Mouse (Mus musculus) olfactory bulb, adult 2 months (tissue): ENCODE data around the gene Stat2. TPM values are rescaled to one million over a fixed set of nuclear protein-coding genes. Genes with fewer than 3 reads are reported as not detected.

Experiments used
- H3K27ac ChIP-seq: fragments of 200-500 bp; 2 replicates; pipeline ENCODE4 v1.5.1; 2012; ENCODE audit warnings: low read depth, low read length; ENCODE audit not compliant: insufficient read depth
- H3K4me1 ChIP-seq: fragments of 200-500 bp; 2 replicates; pipeline ENCODE4 v1.6.1; 2012; ENCODE audit warnings: low read length; ENCODE audit not compliant: control insufficient read depth, insufficient read depth
- H3K4me3 ChIP-seq: fragments of 200-500 bp; 2 replicates; pipeline ENCODE4 v1.5.1; 2012; ENCODE audit warnings: mild to moderate bottlenecking, low read depth, low read length, moderate library complexity; ENCODE audit not compliant: insufficient read depth
- CTCF ChIP-seq: fragments of 200-500 bp; IDR thresholded peaks from 2 replicates; pipeline ENCODE4 v1.5.1; 2012; ENCODE audit warnings: low read depth, mild to moderate bottlenecking, low read length, moderate library complexity; ENCODE audit not compliant: insufficient read depth
- POLR2A ChIP-seq: fragments of 200-500 bp; IDR thresholded peaks from 2 replicates; pipeline ENCODE4 v1.6.1; 2012; ENCODE audit warnings: mild to moderate bottlenecking, low read depth, low read length, moderate library complexity; ENCODE audit not compliant: insufficient read depth
- WGBS: fragments of 180-500 bp; shearing (Covaris S2); methylation state at CpG from one replicate; pipeline ENCODE4 v1.1.7; 2018; 5-methylcytosine and 5-hydroxymethylcytosine counted together
- polyA plus RNA-seq: library from polyadenylated mRNA; stranded (reverse); fragments of >200 nt; gene quantifications from 2 replicates; pipeline ENCODE4 v1.2.4, GENCODE M21; 2012; ENCODE audit warnings: low replicate concordance; ENCODE audit not compliant: missing spikeins, insufficient read depth, insufficient read length

Stat2 gene
- polyA plus RNA-seq, 1 experiment, result not detected

DNA sequence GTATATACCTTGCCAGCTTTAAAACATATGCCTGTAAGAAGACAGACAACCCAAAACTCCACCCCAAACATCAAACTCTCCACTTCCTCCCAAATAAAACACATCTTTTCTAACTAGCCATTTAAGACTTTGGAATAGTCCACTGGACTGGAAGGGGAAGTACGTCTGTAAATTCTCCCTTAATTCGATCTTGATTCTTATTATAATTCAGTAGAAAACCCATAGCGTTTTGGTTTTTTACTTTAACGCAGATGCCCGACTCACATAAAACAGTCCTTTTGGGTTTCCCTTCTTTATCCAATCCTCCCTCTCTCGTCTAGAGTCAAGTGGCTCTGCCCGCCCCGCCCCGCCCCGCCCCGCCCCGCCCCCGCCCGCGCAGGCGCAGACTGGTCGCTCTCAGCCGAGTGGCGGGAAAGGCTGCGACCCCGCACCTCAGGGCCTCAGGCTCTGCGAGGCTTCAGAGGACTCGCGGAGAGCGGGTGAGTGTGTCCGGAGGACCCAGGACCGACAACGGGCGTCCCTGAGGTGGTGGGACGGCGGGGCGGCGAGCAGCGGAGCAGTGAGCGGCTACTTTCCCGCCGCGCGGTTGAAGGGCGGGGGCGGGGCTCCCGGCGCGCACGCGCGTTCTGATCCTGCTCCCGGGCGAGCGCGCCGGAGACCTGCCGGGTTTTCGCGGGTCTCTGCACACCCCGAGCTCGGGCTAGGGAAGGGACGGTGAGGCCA, 38.5 kb upstream of the Stat2 start, which contains the start of gene Timeless:
TSS of gene Timeless (plus strand) at position 369 of the 723 bp plus-strand sequence.
- TF ChIP-seq CTCF, result no peak
- peak; percentile 93 for TF ChIP-seq POLR2A
- Histone ChIP-seq H3K4me1 (no peaks in the 10 kb centered on the region; the same call in 1 of the 2 replicates), H3K4me3 (peak within 1 kb of the TSS; percentile 99), H3K27ac (peak within 1 kb of the TSS; percentile 97)
- under 1% methylated on average over 57 of the region's 58 CpGs for WGBS

- WGBS, result under 1% methylated on average over 14 of the region's 14 CpGs
- Histone ChIP-seq H3K4me3 (peak overlapping the region; percentile 99), H3K4me1 (no peaks in the 10 kb centered on the region; the same call in 1 of the 2 replicates), H3K27ac (peak overlapping the region; percentile 97)
- TF ChIP-seq POLR2A (no peak), CTCF (peak; percentile 15; the same call in 1 of the 2 replicates)
Measured at GRCm38 (mm10) chr10:128232420-128232985, 37.9 kb upstream of the Stat2 start.

GRCm38 (mm10) chr10:128236321-128236720, 34.0 kb upstream of the Stat2 start:
- TF ChIP-seq CTCF (no peak), POLR2A (no peak)
- no peak overlapping the region for H3K4me3 ChIP-seq
- peaks cover 8% of the 10 kb centered on the region; the same call in 1 of the 2 replicates for H3K4me1 ChIP-seq
- H3K27ac ChIP-seq, result no peak overlapping the region
- 33% methylated on average over 4 of the region's 4 CpGs for WGBS

DNA sequence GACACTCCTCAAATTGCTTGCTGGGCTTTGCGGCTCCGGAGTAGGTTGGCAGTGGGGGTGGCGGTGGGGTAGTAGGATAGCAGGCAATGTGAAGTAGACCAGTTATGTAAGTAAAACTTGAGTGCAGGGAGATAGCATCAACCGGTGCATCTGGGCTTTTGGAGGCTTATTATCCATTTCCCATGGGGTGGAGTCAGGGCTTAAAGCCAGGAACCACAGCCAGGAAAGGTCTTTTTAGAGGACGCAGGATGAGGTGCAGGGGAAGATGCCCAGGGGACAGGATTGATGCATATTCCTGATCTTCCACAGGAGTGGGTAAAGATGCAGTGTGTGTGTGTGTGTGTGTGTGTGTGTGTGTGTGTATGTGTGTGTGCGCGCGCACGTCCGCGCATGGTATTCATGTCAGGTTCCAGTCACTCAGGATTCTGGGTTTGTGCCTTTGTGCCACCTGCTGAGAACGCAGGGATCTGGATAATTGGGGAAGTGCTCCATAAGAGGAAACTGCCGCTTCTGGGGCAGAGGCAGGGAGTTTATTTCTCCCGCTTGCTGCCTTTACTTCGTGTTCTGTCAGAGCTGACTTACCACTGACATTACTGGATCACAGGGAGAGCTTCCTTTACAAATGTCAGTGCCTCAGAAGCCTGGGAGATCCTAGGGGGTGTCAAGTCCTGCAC, 32.4 kb upstream of the Stat2 start:
- WGBS, result 27% methylated on average over 15 of the region's 15 CpGs
- Histone ChIP-seq H3K4me3 (no peak overlapping the region), H3K4me1 (peaks cover 8% of the 10 kb centered on the region; the same call in 1 of the 2 replicates), H3K27ac (no peak overlapping the region)
- TF ChIP-seq CTCF, result no peak
- TF ChIP-seq POLR2A, result no peak

GRCm38 (mm10) chr10:128239140-128239539, 31.2 kb upstream of the Stat2 start:
- 99% methylated on average over 4 of the region's 4 CpGs for WGBS
- Histone ChIP-seq H3K27ac (no peak overlapping the region), H3K4me1 (peaks cover 8% of the 10 kb centered on the region; the same call in 1 of the 2 replicates), H3K4me3 (no peak overlapping the region)
- TF ChIP-seq POLR2A (no peak), CTCF (no peak)

DNA sequence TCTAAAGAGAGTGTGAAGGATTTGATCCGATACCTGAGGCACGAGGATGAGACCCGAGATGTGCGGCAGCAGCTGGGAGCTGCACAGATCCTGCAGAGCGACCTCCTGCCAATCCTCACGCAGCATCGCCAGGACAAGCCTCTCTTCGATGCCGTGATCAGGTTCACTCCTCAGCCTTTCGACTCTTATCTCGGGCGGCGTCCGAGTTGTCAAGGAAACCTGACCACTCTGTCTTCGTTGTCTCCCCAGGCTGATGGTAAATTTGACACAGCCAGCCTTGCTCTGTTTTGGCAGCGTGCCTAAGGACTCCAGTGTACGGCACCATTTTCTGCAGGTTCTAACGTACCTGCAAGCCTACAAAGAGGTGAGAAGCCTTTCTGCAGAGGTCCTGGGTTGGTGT, 30.2 kb upstream of the Stat2 start:
- 93% methylated on average over 18 of the region's 18 CpGs for WGBS
- peaks cover 8% of the 10 kb centered on the region; the same call in 1 of the 2 replicates for H3K4me1 ChIP-seq
- TF ChIP-seq CTCF (no peak), POLR2A (no peak)
- H3K27ac ChIP-seq, result no peak overlapping the region
- H3K4me3 ChIP-seq, result no peak overlapping the region

DNA sequence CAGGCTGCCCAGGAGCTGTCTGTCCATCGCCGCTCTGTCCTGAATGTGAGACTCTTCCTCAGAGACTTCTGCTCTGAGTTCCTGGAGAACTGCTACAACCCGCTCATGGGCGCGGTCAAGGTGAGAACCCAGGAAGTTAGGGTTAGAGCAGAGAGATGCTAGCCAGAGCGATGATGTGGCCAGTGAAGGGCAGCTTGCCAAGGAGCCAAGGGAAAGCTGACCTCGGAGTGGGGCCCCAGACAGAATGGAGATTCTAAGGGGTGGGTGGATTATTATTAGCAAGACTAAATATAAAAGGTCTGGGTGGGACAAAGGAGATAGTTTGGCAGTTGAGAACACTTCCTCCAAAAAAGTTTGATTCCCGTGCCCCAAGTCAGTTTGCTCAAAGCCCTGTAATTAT, 27.1 kb upstream of the Stat2 start:
- WGBS, result 87% methylated on average over 8 of the region's 8 CpGs
- H3K4me3 ChIP-seq, result no peak overlapping the region
- no peak for TF ChIP-seq POLR2A
- no peak for TF ChIP-seq CTCF
- H3K4me1 ChIP-seq, result peaks cover 10% of the 10 kb centered on the region
- H3K27ac ChIP-seq, result no peak overlapping the region

GRCm38 (mm10) chr10:128244121-128244520, 26.2 kb upstream of the Stat2 start:
- Histone ChIP-seq H3K4me3 (no peak overlapping the region), H3K27ac (no peak overlapping the region), H3K4me1 (peaks cover 9% of the 10 kb centered on the region)
- no peak for TF ChIP-seq CTCF
- TF ChIP-seq POLR2A, result no peak
- 95% methylated on average over 15 of the region's 15 CpGs for WGBS
